Mouse (Mus musculus) left cerebral cortex, postnatal 25 days (tissue): ENCODE data around the gene Pzp. TPM values are rescaled to one million over a fixed set of nuclear protein-coding genes. Genes with fewer than 3 reads are reported as not detected.
A peak's percentile ranks its signal among the peaks of the same experiment; 100 is the strongest.

Experiments used
- DNase-seq, 2 experiments: peaks; one replicate each; pipeline ENCODE4 v3.0.0; 2022; ENCODE audit warnings: low spot score in 2 of 2, mixed read lengths in 1 of 2
- intact Hi-C: fragments of 180-260 bp; cut with DNase I; formaldehyde crosslinking; loops from one replicate; pipeline ENCODE4 v1.15.1; 2025
- total RNA-seq, 2 experiments: library from RNA; stranded (reverse); gene quantifications; 2 replicates each; pipeline ENCODE4 v1.2.3; 2021

Pzp gene
- total RNA-seq, 2 experiments from 2014 or later, result not detected

- intact Hi-C loops, result loop anchor here (2.0 kb wide), 1 partner anchor 40 kb away; no protein-coding TSS in a partner anchor
- no peak for DNase-seq
Observed at GRCm38 (mm10) chr6:128438871-128439341, 87.6 kb downstream of the Pzp start.

- intact Hi-C loops, result loop anchor here (2.0 kb wide), 1 partner anchor 40 kb away; no protein-coding TSS in a partner anchor
Observed at GRCm38 (mm10) chr6:128438317-128438870, 88.1 kb downstream of the Pzp start, which contains the start of gene Fkbp4. Fkbp4 (minus strand) TSS chr6:128438677.

DNA sequence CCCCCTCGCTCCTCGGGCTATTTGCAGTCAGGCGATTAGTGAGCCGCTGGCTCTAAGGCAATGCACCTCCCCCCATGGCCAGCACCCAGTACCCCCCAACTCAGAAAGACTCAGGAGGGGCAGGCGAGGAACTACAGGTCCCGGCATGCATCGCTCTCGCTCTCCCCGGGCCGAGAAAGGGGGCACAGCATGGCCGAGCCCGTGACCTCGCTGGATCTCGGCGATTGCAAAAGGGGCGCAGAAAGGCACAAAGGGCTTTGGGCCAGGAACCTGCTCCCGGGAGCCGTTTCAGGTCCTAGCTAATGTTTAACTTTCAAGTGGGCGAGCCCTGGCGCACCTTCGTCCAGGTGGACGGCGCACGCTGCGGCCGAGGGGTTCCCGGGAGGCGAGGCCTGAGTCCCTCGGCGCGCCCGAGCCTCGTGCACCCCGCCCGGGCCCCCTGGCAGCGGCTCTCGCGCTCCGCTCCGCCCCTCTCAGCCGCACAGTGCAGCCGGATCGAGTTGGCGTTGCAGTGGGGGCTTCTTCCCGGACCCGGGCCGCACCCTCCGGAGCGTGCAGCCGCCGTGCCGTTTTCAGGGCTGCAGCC is 88.7 kb downstream of the Pzp start:
- intact Hi-C loops, result loop anchor here (2.0 kb wide), 1 partner anchor 41 kb away; no protein-coding TSS in a partner anchor

More at GRCm38 (mm10) chr6:128438317-128438870, 88.1 kb downstream of the Pzp start, which contains the start of gene Fkbp4:
- DNase-seq, result peak; percentile 93 to 94

DNA sequence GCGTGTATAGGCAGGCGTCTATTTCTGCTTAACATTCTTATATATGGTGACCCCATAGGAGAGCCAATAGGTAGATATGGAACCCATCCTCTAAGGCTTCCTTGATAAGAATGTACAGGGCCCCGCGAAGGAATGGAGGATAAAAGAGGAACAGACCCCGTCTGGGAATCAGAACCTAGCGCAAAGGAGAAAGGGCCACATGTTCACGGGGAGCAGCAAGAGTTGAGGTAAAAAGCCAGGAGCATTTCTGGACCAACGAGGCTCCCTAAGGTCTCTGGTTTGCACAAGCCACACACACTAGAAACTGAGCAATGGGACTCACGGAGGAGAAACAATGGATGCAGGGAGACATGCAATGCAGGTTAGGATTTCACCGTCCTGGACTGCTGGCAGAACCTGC is 89.2 kb downstream of the Pzp start:
- no peak for DNase-seq
- intact Hi-C loops, result no loop called here

More for the DNA sequence above, 88.7 kb downstream of the Pzp start:
- DNase-seq, result peak; percentile 52 to 60

DNA sequence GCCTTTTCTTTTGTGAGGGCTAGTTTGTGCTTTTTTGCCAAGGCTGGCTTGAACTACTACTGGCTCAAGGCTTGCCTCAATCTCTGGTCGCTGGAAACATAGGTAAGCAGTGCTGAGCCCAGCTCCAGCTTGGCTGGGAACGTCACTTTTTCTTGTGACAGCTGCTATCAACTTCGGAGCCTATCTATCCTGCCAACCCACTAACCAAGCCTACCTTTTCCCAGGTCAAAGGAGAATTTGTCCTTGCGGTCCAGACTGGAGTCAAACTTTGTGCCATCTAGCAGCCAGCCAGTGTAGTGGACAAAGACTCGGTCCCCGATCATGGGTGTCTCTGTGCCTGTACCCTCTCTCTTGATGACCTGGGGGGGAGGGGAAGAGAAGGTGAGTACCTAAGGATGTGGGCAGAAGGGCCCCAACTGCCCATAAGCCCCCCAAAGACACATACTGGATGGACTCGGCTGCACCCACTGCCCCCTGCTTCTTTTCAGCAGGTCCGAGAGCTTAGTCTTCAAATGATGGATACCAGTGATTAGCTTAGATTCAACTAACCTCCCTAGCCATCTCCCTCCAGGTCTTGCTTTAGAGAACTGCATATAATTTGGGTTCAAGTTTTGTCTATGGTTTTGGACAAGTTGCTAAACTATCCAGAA is 90.0 kb downstream of the Pzp start:
- no peak for DNase-seq
- intact Hi-C loops, result no loop called here

GRCm38 (mm10) chr6:128435474-128435873 is 91.0 kb downstream of the Pzp start:
- DNase-seq, result no peak
- intact Hi-C loops, result no loop called here

Other genes with a start within 250 kb of the Pzp start
- under 1 TPM; 0.30 to 0.62 TPM for gene Tead4, start 225.9 kb downstream of the Pzp start, total RNA-seq
- 10 to 100 TPM; 16.2 to 22.1 TPM for gene Tulp3, start 170.9 kb downstream of the Pzp start, total RNA-seq
- gene Rhno1, start 163.8 kb downstream of the Pzp start, total RNA-seq, result 10 to 100 TPM; 15.7 to 17.2 TPM
- gene Foxm1, start 163.8 kb downstream of the Pzp start, total RNA-seq, result 1 to 10 TPM; 1.3 to 2.1 TPM
- gene Tex52, start 151.3 kb downstream of the Pzp start, total RNA-seq, result under 1 TPM; 0.64 to 0.82 TPM
- gene Gm44596, start 151.2 kb downstream of the Pzp start, total RNA-seq, result not detected
- 1 to 10 TPM; 9.9 to 10.0 TPM for gene Nrip2, start 127.4 kb downstream of the Pzp start, total RNA-seq
- 10 to 100 TPM; 25.0 to 30.9 TPM for gene Itfg2, start 101.8 kb downstream of the Pzp start, total RNA-seq
- gene Fkbp4, start 88.0 kb downstream of the Pzp start, total RNA-seq, result 100 to 1,000 TPM; 117 to 119 TPM
- 10 to 100 TPM; 14.7 to 15.6 TPM for gene A2ml1, start 54.9 kb upstream of the Pzp start, total RNA-seq
- not detected for gene Klrb1a, start 96.8 kb upstream of the Pzp start, total RNA-seq
- under 1 TPM in 1 of 2 experiments, not detected in 1; 0.46 TPM for gene Clec2h, start 135.7 kb upstream of the Pzp start, total RNA-seq
- gene Klrb1, start 196.3 kb upstream of the Pzp start, total RNA-seq, result not detected